Mouse (Mus musculus) brain, embryonic 14.5 days (tissue): ENCODE data around the gene Pygl. TPM values are rescaled to one million over a fixed set of nuclear protein-coding genes. Genes with fewer than 3 reads are reported as not detected.

Experiments
- DNase-seq: peaks from one replicate; pipeline ENCODE4 v3.0.0-alpha.2; 2011; ENCODE audit warnings: low read depth
- CTCF ChIP-seq: fragments of 200-500 bp; IDR thresholded peaks from 2 replicates; pipeline ENCODE4 v1.5.1; 2012; ENCODE audit warnings: inconsistent platforms, mild to moderate bottlenecking, moderate library complexity, borderline replicate concordance; ENCODE audit not compliant: insufficient read depth, insufficient read length; ENCODE audit errors: extremely low read depth
- POLR2A ChIP-seq: fragments of 200-500 bp; IDR thresholded peaks from 2 replicates; pipeline ENCODE4 v1.6.1; 2012; ENCODE audit warnings: mild to moderate bottlenecking, inconsistent platforms, borderline replicate concordance; ENCODE audit not compliant: poor library complexity, insufficient read depth, insufficient read length, severe bottlenecking; ENCODE audit errors: extremely low read depth
- polyA plus RNA-seq: library from polyadenylated mRNA; depleted of rRNA; stranded (reverse); fragments of >200 nt; gene quantifications from 2 replicates; pipeline ENCODE4 v1.2.3, GENCODE M21; 2012

Pygl gene
- polyA plus RNA-seq, 1 experiment: 6.6 TPM

DNA sequence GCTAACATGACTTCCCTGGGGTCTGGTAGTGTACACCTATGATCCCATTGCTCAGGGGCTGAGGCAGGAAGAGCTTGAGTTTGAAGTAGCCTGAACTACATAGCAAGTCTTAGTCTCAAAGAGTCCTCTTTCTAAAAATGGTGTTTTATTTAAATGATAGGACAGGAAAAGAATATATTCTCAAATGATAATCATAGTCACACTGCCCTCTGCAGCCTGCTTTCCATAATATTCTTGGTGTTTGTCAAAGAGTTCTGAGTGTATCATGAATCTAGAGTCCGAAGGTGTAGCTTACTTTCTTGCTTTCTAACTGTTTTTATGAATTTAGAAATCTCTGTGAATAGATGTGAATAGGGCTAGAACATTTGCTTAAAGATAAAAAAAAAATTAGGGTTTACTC lies 61.3 kb downstream of the Pygl start:
- TF ChIP-seq POLR2A: no peak
- no peak for DNase-seq

DNA sequence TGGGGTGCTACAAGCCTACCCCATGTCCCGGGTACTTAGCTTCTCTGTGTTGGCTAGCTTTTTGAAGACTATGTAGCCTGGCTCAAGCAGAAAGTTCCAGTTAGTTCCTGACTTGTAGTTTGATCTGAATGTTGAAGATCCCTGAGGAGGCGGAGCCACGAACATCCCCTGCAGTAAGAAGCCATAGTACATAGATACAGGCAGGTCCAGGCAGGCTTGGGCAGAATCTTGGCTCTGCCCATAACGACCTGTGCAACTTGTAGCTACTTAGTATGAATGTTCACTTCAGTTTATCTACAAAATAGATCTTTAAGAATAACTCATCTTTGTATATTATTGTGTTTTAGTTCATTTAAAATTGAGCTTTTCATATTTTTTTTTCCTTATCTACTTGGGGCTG lies 63.3 kb downstream of the Pygl start:
- DNase-seq: no peak
- TF ChIP-seq POLR2A (no peak), CTCF (no peak)

DNA sequence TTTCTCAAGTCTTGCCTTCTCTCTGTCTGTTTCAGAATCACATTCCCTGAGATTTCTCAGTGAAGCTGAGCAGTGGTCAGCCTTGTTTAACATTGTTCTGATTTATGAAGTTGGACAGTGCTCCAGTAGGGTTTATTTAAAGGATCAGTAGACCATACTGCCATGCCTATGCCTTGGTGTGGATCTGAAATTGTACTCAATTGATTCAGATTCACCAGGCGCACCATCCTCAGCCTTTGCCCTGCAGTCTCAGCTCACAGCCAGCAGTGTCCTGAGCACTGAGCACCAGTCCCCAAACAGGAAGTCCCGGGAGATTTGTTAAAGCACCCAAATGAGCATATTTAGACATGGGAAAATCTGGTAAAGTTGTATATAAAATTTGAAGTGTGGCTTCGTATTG lies 66.5 kb downstream of the Pygl start:
- no peak for TF ChIP-seq CTCF
- TF ChIP-seq POLR2A: no peak

DNA sequence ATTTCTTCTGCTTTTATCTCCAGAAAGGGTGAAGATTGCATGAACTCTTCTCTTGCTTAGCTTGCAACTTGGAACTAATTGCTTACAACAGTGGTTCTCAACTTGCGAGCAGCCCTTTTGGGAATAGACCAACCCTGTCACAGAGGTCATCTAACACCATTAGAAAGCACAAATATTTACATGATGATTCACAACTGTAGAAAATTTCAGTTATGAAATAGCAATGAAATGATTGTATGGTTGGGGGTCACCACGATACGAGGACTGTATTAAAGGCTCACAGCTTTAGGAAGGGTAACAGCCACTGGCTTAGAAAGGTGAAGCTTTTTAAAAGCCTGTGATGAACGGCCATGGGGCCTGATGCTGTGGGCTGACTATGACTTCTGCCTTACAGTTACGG lies 70.2 kb downstream of the Pygl start:
- DNase-seq: no peak
- TF ChIP-seq POLR2A (no peak), CTCF (no peak)

More for the DNA sequence above, 66.5 kb downstream of the Pygl start:
- no peak for DNase-seq

DNA sequence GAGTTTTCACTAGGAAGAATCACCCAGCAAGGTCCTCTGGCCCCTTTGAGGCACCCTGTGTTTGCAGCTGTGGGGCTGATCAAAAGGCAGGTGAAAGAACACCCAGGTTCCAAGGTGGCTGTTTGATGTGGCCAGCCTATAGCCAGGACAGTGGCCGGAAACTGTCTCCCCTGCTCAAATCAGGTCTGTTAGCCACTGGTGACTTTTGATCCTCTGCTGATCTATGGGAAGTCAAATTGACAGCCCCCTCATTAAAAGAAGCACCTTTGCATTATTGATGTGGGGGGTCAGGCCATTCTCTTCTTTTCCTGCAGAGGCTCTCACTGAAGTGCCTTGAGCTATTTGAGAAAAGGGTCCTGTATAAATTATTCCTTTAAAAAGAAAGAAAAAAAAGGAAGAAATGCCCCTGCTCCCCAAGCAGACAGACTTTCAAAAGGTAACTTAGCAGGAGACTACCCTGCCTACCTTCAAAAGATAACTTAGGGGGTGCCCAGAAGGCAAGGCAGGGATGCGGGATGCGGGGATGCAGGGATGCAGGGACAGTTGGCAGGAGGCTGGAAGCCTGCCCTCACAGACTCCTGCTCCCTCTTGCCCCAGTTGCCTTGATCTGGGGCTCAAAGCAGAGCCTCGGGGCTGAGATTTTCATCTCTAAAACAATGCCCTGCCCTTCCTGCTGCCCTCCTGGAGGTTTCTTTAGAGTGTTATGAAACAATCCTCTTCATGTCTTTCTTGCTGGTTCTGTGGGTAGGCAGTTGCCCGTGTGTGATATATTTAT lies 73.8 kb downstream of the Pygl start:
- DNase-seq: peak; percentile 77
- TF ChIP-seq CTCF (no peak), POLR2A (no peak)

DNA sequence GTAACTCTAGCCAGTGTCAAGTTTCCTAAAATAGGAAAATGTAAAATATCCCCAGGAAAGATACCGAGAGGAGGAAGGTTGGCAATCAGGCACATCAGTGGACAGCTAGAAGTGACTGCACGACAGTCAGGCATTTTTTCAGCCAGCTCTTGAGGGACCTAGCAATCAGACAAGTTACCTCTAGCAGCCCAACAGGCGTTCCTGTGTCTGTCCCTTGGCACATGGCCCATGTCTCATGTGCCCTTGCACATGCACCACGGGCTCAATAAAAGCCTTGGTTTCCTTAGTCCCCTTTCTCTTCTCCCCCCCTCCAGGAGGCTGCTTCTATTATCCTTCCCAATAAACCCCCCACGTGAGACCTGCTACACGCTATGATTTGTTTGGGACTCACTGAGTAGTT lies 75.1 kb downstream of the Pygl start:
- TF ChIP-seq POLR2A (no peak), CTCF (no peak)
- DNase-seq: peak; percentile 42

DNA sequence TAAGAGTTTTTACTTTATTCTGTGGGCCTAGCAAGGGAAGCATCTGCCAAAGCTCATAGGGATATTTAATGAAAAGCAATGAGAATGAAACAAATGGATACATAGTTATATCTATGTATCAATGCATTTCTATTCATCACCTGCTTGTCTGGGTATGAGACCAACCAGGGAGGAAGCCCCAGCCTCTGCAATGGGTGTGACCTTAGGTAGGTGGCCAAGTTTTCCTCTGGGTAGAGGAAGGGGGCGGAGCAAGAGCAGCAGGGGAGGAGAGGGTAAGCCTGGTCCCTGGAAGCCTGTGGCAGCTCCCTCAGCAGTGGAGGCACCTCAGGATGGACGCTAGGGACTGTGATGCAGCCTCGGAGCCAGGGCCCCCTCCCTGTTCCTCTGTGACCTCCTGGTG lies 77.4 kb downstream of the Pygl start, which contains the start of gene Abhd12b:
Gene Abhd12b, plus strand, starts transcription at position 301 of the 400 bp plus-strand sequence.
- no peak for TF ChIP-seq CTCF
- no peak for TF ChIP-seq POLR2A
- DNase-seq: no peak

DNA sequence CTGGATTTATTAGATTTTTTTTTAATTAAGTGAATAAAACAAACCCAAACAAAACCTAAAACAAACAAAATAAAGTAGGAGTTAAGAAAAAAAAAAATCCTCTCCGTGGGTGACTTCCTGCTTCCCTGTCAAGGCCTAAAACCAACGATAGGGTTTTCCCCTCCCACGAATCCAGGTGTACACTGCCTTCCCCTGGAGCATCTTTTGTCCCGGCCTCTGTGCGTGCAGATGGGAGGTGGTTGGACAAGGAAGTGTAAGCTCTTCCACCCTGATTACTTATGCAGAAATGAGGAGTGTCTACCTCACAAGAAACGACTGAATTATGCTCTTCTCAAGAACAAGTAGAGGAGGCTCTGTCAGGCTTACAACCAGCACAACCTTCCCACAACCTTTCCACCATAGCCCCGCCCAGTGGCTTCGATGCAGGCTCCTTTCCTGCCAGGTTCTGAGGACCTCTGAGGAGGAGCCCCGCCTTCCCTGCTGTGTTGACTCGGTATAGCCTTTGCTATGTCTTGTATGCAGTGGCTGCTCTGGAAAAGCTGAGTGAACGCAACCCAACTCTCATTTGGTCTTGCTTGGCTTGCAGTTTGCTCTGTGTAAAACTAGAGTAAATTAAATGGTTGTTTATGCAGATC lies 82.5 kb downstream of the Pygl start:
- TF ChIP-seq POLR2A: no peak
- no peak for TF ChIP-seq CTCF
- peak; percentile 56 for DNase-seq

DNA sequence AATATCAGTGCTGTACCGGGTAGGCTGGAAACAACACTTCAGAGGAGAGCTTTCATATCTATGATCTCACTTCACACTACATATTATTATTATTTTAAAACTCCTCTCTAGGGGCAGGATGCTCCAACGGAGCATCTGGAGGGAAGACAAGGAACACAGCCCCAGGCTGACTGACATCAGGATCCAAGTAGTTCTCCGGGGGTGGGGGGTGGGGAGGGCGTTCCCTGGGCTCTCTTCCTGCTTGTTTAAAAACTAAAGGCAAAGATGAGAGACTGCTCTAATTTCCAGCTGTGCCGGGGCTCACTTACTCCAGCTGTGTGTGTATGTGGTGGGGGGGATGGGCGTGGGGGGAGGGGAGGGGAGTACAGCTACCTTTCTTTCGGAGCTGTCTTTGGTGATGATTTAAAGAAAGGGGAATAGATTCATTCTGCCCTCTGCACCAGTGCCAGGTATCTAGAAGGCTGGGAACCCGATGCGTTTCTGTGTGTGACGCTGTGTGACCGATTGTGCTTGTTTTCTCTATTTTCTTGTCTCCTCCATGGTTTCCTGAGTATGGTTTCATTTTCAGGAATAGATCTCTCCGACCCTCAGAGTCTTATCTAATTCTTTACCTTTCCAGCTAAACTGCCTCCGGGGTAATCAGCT lies 83.2 kb downstream of the Pygl start:
- TF ChIP-seq CTCF: no peak
- no peak for TF ChIP-seq POLR2A
- peak; percentile 76 for DNase-seq

DNA sequence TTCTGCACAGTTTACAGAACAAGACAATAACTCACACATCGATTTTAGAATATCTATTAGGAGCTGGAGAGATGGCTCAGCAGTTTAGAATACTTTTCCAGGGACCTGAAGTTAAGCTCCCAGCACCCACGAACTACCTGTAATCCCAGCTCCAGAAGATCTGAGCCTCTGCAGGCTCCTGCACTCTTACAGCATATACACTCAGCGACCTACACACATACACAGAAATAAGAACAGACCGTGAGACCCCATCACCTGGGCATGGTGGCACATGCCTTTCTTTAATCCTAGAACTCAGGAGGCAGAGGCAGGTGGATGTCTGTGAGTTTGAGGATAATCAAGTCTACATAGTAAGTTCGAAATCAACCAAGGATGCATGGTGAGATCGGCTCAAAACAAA lies 85.7 kb downstream of the Pygl start:
- no peak for DNase-seq
- TF ChIP-seq CTCF: no peak
- no peak for TF ChIP-seq POLR2A

DNA sequence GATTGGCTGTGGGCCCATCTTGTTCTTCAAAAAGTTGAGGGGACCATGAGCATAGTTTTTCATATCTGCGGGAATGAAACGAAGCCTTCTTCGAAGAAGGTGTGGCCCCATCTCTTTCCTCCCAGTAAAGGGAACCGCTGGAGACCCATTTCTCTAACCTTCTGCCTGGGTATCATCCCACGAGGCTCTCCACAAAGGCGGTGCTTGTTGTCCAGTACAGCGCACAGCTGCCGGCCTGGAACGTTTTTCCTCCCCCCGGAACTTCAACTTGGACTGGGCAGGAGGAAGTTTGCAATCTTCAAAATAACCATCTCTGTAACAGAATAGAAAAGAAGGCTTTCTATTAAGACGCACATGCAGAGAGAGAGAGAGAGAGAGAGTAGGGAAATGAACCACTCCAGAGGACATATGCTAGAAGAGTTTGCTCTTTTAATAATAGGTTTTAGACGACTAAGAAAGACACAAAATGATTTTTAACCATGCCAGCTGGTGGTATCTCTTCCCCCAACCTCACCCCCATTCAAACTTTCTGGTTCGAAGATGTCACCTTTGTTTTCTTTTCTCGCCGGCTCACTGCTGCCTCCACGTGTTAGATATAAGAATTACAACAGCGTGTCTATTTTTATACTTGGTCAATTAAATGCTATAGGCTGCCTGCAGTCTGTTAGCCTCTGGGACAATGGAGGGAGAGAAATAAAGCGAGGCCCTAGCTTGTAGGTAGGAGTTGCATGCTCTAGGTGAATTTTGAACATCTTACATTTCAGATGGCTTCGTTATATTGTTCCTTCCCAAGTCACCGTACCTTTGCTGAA lies 86.4 kb downstream of the Pygl start:
- TF ChIP-seq CTCF: peak; percentile 69
- TF ChIP-seq POLR2A: no peak
- peak; percentile 78 for DNase-seq

DNA sequence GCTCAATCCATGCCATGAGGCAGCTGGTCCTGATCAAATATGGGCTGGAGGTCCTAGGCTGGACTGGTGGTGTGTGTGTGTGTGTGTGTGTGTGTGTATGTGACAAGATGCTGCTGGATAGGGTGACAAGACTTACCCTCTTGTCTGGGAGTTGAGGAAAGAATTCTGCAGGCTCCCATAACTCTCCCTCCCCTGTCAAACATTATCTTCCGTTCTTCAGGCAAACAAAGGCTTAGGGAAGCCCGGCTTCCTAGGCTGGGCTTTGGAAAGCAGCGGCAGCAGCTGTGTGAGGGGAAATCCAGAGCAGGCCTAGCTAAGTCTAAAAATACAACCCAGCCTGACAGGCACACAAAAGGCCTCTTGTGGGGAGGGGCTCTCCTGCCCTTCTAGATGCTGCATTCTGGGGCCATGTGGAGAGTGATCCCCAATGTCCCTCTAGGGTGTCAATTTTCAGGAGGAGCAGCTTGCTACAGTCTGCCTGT lies 87.1 kb downstream of the Pygl start:
- DNase-seq: peak; percentile 47
